Mouse (Mus musculus) mammary gland, adult 2 months (tissue): ENCODE results near the gene Urm1. TPM values are rescaled to one million over a fixed set of nuclear protein-coding genes. Genes with fewer than 3 reads are reported as not detected.

ENCODE experiments used
- polyA plus RNA-seq: library from polyadenylated mRNA; depleted of rRNA; stranded (reverse); fragments of >200 nt; gene quantifications from 2 replicates; pipeline ENCODE4 v1.2.3, GENCODE M21; 2012; ENCODE audit warnings: low replicate concordance; rRNA removed

Gene Urm1
- 43.2 and 50.1 TPM in 2 replicates for polyA plus RNA-seq

DNA sequence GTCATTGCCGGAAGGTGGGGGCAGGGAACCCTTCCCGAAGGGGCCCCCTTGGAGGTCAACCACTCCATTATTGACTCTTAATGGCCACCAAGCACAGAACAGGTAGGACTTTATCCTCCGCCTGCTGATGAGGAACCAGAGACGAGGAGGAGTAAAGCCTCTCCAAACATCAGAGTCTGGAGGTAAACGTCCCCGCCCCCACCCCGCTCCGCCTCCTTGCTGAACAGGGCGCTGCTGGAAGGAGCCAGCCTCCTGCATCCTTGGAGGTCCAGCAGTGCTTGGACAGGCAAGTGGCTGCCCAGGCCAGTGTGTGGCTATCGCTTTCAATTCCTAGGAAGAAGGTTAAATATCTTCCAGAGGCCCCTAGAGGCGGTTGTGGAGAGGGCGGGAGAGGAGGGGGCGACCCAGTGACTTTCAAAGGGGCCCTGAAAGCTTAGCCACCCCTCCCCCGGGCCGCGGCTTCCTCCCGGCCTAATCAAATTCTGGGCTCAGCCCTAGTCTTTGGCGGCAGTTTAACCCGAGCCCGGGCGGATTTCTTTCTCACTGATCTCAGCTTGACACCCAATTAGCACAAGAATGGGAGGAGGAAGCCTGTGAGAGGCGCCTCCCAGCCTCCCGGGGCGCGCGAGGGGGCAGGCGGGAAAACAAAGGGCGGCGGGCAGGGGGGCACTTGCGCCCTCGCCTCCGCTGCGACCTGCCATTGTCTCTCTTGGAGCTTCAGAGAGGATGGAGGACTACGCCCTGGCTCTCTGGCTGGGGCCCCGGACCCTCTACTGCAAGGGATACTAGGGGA, at the start of gene Urm1:
TSS of gene Urm1 (plus strand) at position 51 of the 793 bp plus-strand sequence.

DNA sequence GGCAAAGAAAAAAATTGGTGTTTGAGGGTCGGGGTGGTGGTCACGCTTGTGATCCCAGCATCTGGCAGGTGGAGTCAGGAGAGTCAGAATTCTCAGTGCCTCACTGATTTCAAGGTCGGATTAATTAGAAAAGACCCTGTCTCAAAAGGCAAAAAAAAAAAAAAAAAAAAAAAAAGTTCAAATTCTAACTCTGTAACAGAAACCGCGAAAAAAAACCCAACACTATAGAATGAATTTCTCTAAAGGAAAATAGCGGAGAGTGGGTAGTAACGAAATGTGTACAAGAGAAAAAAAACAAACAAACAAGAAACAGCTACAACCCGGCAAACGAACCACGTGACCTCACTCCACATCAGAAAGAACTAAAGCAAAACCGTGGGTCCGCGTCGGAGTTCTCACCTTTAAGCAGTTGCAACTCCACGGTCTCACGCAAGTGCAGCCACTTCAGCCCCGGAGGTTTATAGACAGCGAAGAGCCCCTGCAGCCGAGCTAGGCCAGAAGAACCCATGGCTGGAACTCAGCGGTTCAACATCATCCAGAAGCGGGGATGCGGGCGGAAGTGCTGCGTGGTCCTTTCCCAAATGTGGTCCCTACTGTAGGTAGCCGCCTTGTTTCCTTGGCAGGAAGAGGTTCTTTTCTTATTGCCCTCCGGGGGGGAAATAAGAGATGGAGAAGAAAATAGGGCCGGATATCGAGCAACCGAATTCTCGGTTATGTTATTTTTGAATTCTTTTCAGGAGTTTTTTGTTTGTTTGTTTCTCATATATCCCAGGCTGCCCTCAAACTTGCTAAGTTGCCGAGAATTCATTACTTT, 32.6 kb upstream of the Urm1 start, which contains the start of gene Coq4:
TSS of gene Coq4 (plus strand) at position 390 of the 814 bp plus-strand sequence.

DNA sequence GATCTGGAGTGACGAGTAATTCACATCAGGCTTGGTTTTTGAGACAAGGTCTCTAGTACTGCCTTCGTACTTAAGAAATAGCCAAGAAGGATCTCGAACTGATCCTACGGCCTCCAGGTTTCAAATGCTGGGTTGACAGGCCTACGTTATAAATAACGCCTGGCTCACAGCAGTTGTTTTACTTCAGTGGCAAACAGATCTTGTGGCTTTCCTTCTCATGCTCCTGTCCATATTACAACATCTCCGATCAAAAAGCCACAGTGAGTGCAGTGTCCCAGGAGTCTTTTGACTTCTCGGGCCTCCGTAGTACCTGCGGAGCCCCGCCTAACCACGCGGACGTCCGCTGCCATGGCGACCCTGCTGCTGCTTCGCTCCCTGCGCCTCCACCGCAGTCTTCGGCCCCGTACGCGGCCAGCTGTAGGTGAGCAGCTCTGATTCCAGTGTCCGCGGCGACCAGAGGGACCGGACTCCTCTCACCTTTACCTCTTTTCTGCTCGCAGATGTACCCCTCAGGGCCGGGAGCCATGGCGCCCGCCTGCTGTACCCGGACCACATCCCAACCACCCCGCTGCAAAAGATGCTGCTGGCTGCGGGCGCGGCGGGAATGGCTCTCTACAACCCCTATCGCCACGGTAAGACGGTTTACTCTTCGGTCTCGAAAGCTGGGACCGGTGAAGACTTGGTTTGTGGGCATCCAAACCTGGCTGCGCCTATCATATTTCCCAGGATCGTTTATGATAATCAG, 31.8 kb upstream of the Urm1 start, which contains the start of gene Trub2:
TSS of gene Trub2 (minus strand) at position 566 of the 745 bp plus-strand sequence.

DNA sequence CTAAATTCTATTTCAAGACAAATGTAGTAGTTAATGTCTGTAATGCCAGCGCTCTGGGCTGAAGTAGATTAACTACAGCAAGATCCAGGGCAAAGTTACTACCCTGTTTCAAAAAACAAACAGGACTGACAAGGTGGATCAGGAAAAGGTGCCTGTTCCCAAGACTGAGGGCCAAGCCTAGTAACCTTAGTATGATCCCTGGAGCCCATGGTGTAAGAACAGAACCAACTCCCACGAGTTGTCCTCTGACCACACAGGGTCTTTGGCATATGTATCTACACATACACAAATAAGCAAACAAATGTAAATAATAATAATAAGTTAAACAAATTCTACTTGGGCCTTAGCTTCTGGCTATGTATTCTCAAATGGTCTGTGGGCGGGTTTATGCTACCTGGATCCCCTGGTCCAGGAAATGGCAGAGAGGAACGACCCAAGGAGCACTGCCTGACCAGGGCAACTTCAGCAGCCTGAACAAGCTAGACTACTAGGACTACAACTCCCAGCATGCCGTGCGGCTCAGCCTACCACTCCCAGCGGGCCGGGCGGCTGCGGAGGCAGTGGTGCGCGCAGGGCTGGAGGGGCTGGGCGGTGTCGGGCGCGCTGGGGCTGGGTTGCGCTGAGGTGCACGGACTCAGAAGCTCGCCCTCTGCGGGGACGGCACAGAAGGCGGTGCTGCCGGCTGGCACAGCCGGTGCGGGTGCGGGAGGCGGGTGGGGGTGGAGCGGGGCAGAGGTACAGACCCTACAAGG, 17.6 kb upstream of the Urm1 start, which contains the start of gene Slc27a4:
TSS of gene Slc27a4 (plus strand) at position 560 of the 752 bp plus-strand sequence.

DNA sequence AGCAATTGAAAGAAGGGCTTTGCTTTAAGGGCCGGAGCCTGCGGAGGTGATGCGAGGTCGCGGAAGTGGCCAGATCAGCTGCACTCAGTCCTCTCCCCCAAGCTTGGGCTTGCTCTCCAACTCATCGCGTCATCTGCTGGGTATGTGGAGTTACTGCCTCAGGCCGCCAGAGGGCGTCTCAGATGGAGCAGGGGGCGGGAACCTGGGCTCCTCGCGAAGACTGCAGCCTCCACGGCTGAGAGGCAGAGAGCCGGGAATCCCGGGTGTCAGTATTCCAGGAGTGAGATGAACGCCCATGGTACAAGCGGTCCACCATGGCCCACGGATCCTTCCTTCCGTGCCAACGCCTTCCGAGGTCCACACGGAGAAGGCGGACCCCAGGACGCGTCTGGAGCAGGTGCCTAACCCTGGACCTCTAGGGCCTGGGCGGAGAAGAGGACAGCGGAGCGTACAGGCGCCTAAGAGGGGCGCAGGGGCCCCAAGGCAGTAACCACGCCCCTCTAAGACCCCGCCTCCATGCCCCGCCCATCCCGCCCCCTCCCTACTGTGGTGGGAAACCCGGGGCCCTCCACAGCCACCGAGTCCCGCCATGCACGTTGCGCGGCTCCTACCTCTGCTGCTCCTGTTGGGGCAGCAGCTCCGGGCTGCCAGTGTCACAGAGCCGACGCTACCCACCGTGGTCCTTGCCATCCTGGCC, 49.2 kb downstream of the Urm1 start, which contains the start of gene Cercam:
TSS of gene Cercam (plus strand) at position 216 of the 697 bp plus-strand sequence.

DNA sequence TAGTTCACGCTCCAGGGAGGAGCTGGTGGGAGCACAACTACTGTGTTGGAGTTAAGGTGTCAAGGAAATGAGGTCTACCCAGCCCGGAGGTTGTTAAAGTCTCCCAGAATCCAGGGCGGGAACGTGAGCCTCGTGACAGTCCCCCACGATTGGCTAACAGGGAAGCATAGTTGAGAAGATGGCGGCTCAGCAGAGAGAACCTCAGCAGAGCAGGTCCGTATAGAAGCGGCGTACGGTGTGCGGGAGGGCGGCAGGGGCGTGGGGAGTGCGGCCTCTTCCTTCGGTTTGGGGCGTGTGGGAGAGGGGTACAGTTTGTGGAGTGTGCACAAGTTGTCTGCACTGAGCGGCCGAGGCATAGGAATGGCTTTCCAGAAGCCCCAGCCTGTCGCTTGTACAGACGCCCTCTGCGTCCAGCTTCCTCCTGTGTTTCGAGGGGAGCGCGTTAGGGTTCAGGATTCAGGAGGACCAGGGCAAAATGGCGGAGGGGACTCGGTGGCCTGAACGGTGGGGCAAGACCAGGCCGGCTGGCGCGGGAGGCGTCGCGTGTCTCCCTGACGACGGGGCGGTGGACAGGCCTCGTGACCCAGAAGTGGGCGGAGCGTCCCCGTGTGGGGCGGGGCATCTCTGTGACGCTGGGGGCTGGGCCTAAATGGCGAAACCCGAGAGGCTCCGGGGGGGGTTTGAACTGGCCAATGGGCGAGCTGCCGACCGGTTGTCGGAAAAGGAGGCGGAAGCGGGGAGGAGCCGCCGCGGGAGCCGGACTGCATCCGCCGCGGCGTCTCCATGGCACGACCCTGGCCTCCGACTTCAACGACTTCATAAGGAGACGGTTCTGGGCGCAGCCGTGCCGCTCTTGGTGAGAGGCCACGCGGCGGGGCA, 69.4 kb downstream of the Urm1 start, which contains the start of gene Odf2:
TSS of gene Odf2 (plus strand) at position 156 of the 879 bp plus-strand sequence.

Other genes starting within 250 kb of the Urm1 start
- gene Rapgef1, start 200.4 kb upstream of the Urm1 start, polyA plus RNA-seq = 83.7 and 86.3 TPM in 2 replicates
- 0.24 and 0.56 TPM in 2 replicates for gene Gm13420, start 68.4 kb upstream of the Urm1 start, polyA plus RNA-seq
- not detected in 2 replicates for gene Gm13547, start 60.8 kb upstream of the Urm1 start, polyA plus RNA-seq
- gene Coq4, start 32.6 kb upstream of the Urm1 start, polyA plus RNA-seq = 45.0 and 78.6 TPM in 2 replicates
- gene Trub2, start 31.6 kb upstream of the Urm1 start, polyA plus RNA-seq = 46.3 and 62.8 TPM in 2 replicates
- gene Slc27a4, start 17.4 kb upstream of the Urm1 start, polyA plus RNA-seq = 42.1 and 42.9 TPM in 2 replicates
- 30.0 and 31.6 TPM in 2 replicates for gene Cercam, start 49.1 kb downstream of the Urm1 start, polyA plus RNA-seq
- 25.4 and 34.9 TPM in 2 replicates for gene Odf2, start 69.1 kb downstream of the Urm1 start, polyA plus RNA-seq
- gene Gle1, start 115.4 kb downstream of the Urm1 start, polyA plus RNA-seq = 20.4 and 44.5 TPM in 2 replicates
- 135 and 171 TPM in 2 replicates for gene Sptan1, start 145.5 kb downstream of the Urm1 start, polyA plus RNA-seq
- gene Wdr34, start 228.8 kb downstream of the Urm1 start, polyA plus RNA-seq = 21.4 and 26.6 TPM in 2 replicates
- gene Set, start 237.3 kb downstream of the Urm1 start, polyA plus RNA-seq = 35.8 and 65.2 TPM in 2 replicates